Mouse (Mus musculus): Measurements from ENCODE around the gene Ippk. TPM values are rescaled to one million over a fixed set of nuclear protein-coding genes. Genes with fewer than 3 reads are reported as not detected.

Gene Ippk
- total RNA-seq (2014; fragmentation: Nextera tagmentation) (4.5 and 4.8 TPM in 2 replicates), total RNA-seq (2017) (15.8 and 15.9 TPM in 2 replicates), polyA plus RNA-seq (2012) (1.3 and 2.3 TPM in 2 replicates)

DNA sequence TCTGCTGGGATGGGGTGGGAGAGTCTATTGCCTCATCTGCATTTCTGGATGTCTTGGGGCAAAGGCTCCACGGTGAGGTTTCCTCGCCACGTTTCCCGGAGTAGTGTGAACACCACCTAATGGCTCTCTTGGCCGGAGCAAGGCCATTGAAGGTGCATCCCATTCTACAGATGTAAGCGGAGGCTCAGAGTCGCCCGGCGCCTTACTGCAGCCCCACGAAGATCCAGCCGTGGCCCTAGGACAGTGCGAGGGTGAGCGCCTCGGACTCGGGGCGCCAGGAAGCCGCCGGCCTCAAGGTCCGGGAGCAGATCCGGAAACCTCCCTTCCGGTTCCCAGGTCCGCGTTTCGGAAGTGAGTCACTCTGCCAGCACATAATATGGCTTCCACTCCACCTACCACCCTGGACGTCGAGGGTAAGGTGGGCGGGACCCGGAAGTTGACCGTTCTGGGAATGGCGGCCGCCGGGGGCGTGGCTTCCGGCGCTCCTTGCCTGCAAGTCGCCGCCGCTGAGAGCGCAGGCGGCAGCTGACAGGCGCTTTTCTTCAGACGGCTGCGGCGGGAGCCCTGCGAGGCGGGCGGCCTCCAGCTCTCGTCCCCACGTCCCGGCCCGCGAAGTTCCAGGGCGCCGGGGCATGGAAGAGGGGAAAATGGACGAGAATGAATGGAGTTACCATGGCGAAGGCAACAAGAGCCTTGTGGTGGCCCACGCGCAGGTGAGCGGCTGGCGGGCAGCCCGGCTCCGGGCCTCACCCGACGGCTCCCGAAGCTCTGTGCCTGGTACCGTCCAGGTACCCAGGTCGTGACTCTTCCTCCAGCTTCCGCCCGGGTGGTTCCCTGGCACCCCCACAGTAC, at the start of gene Ippk:
Gene Ippk (plus strand): TSS at position 496 of the 852 bp plus-strand sequence.
- H3K27me3 ChIP-seq (ENCODE audit: insufficient read depth, low read length), result peaks cover 6% of the 10 kb centered on the region
- H3K4me1 ChIP-seq (ENCODE audit: insufficient read depth, low read depth, low read length), result peaks cover 39% of the 10 kb centered on the region
- H3K4me3 ChIP-seq (ENCODE audit: low read depth, low read length), result peak within 1 kb of the TSS; percentile 97
- TF ChIP-seq CTCF (IDR thresholded peaks at IDR 0.05; ENCODE audit: low read depth, low read length) (no peak), TAL1 (conservative IDR thresholded peaks at IDR 0.05; ENCODE audit: low read depth, low read length) (no peak), GATA2 (IDR thresholded peaks at IDR 0.05; ENCODE audit: borderline replicate concordance, low read depth, low read length) (no peak), POLR2AphosphoS5 (IDR thresholded peaks at IDR 0.05; ENCODE audit: insufficient replicate concordance, low read depth, low read length) (no peak), GATA1 (IDR thresholded peaks at IDR 0.05; ENCODE audit: borderline replicate concordance, low read length) (no peak)
- H3K9me3 ChIP-seq (replicated peaks), result no peaks in the 10 kb centered on the region
- ATAC-seq (ENCODE audit: extremely low read depth, insufficient number of reproducible peaks, low FRiP score, poor library complexity, severe bottlenecking) (peak; percentile 100), DNase-seq (ENCODE audit: low spot score) (peak; percentile 96)
- H3K36me3 ChIP-seq (replicated peaks), result peaks cover 30% of the 10 kb centered on the region

DNA sequence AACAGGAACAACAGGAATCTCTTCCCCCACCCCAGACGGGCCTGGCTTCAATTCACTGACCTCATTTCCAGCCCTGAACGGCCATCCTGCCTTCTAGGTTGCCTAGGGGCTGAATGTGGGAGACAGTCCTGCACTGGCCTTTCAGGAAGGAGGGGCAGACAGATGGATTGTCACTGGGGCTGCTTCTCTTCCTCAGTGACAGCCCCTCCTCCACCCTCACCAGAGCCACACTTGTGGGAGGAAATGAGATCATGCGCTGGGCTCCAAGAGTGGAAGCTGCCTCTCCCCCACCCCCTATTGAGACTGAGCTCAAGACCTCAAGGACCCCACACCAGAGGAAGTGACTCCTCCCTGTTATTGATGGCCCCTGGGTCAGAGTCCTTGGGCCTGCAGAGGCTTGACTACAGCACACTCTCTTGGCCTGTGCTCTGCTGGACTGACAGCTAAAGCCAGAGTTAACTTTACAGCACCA, 49.6 kb upstream of the Ippk start:
- ATAC-seq (ENCODE audit: extremely low read depth, insufficient number of reproducible peaks, low FRiP score, poor library complexity, severe bottlenecking), result peak; percentile 57
- no peak overlapping the region for H3K4me3 ChIP-seq (ENCODE audit: low read depth, low read length)
- H3K4me1 ChIP-seq (ENCODE audit: insufficient read depth, low read depth, low read length), result 0 out of 2 replicates have a peak, but pooled peaks cover 2% of the 10 kb centered on the region
- TF ChIP-seq CTCF (IDR thresholded peaks at IDR 0.05; ENCODE audit: low read depth, low read length) (no peak), GATA2 (IDR thresholded peaks at IDR 0.05; ENCODE audit: borderline replicate concordance, low read depth, low read length) (no peak), POLR2AphosphoS5 (IDR thresholded peaks at IDR 0.05; ENCODE audit: insufficient replicate concordance, low read depth, low read length) (no peak), TAL1 (conservative IDR thresholded peaks at IDR 0.05; ENCODE audit: low read depth, low read length) (no peak), GATA1 (IDR thresholded peaks at IDR 0.05; ENCODE audit: borderline replicate concordance, low read length) (no peak)
- no peak for DNase-seq (ENCODE audit: low spot score)
- H3K36me3 ChIP-seq (replicated peaks), result peaks cover 89% of the 10 kb centered on the region
- H3K27me3 ChIP-seq (ENCODE audit: insufficient read depth, low read length), result no peaks in the 10 kb centered on the region
- no peaks in the 10 kb centered on the region for H3K9me3 ChIP-seq (replicated peaks)

DNA sequence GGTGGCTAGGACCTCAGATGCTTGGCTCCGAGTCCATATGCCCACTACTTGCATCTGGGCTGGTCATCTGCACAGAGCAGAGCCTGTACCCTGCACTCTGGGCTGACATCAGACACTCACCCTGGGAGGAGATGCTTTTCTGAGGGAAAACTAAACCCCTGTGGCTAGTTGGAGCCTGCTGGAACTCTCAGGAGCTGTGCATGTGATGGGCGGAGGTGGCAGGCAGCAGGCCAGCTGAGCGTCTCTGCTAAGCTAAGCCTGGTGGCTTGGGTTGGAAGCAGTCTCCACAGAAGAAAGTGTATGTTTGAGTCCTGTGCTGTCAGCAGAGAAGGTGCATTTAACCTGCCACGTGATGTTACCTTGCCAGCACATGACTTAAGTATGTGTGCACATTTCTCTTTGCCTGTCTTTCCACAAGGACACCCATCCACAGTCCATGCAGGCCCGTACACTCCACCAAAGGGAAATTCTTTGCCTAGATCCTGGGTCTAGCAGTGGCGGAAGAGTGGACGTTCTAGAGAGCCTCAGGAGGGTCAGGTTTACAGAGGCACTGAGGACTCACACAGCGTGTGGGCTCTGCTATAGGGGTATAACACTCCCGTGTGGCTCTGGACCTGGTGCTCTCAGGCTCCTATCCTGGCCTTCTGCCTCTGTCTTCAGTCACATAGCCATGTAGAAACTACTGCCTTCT, 48.5 kb upstream of the Ippk start:
- no peaks in the 10 kb centered on the region for H3K9me3 ChIP-seq (replicated peaks)
- no peak for TF ChIP-seq CTCF (IDR thresholded peaks at IDR 0.05; ENCODE audit: low read depth, low read length)
- TF ChIP-seq POLR2AphosphoS5 (IDR thresholded peaks at IDR 0.05; ENCODE audit: insufficient replicate concordance, low read depth, low read length), result no peak
- TF ChIP-seq GATA1 (IDR thresholded peaks at IDR 0.05; ENCODE audit: borderline replicate concordance, low read length), result no peak
- TF ChIP-seq GATA2 (IDR thresholded peaks at IDR 0.05; ENCODE audit: borderline replicate concordance, low read depth, low read length), result no peak
- no peak for TF ChIP-seq TAL1 (conservative IDR thresholded peaks at IDR 0.05; ENCODE audit: low read depth, low read length)
- peaks cover 92% of the 10 kb centered on the region for H3K36me3 ChIP-seq (replicated peaks)
- H3K27me3 ChIP-seq (ENCODE audit: insufficient read depth, low read length), result no peaks in the 10 kb centered on the region
- H3K4me1 ChIP-seq (ENCODE audit: insufficient read depth, low read depth, low read length), result 0 out of 2 replicates have a peak, but pooled peaks cover 2% of the 10 kb centered on the region
- no peak for DNase-seq (ENCODE audit: low spot score)
- H3K4me3 ChIP-seq (ENCODE audit: low read depth, low read length), result no peak overlapping the region
- no peak for ATAC-seq (ENCODE audit: extremely low read depth, insufficient number of reproducible peaks, low FRiP score, poor library complexity, severe bottlenecking)

DNA sequence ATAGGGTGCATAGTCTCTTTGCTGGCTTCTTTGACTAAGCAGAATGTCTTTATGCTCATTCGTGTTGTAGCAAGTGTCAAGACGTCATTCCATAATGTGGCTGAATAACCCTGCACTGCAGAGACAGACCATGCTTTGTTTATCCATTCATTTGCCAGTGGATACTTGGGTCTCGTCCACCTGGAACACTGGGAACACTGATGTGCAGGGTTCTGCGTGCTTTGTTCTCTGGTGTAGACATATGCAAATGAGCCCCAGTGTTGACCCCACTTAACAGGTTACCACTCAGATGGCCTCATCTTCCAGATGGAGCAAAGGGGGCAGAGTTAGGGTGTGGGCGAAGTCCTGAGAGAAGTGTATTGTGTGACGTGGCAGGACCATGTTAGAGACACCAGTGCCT, 46.7 kb upstream of the Ippk start:
- DNase-seq (ENCODE audit: low spot score), result no peak
- H3K4me3 ChIP-seq (ENCODE audit: low read depth, low read length), result no peak overlapping the region
- H3K4me1 ChIP-seq (ENCODE audit: insufficient read depth, low read depth, low read length), result 0 out of 2 replicates have a peak, but pooled peaks cover 2% of the 10 kb centered on the region
- H3K9me3 ChIP-seq (replicated peaks), result no peaks in the 10 kb centered on the region
- TF ChIP-seq GATA2 (IDR thresholded peaks at IDR 0.05; ENCODE audit: borderline replicate concordance, low read depth, low read length), result no peak
- peaks cover 95% of the 10 kb centered on the region for H3K36me3 ChIP-seq (replicated peaks)
- no peak for ATAC-seq (ENCODE audit: extremely low read depth, insufficient number of reproducible peaks, low FRiP score, poor library complexity, severe bottlenecking)
- no peaks in the 10 kb centered on the region for H3K27me3 ChIP-seq (ENCODE audit: insufficient read depth, low read length)

DNA sequence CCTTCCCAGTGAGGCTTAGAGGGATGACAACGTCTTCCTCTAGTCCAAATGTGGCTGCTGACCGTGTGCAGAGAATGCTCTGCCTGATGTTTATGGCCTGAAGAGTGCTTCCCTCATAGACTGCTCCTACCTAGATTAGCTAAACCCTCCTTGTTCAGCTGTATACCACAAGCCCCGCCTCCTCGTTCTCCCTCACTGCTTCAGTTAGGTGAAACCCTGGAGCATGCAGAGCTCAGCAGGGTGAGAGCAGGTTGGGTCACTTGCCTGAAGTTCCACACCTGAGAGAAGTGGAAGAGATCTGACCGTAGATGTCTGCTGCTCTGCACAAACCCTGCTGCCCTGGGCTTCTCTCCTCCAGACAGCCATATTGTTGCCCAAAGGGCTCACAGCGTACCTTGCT, 46.3 kb upstream of the Ippk start:
- ATAC-seq (ENCODE audit: extremely low read depth, insufficient number of reproducible peaks, low FRiP score, poor library complexity, severe bottlenecking) (no peak), DNase-seq (ENCODE audit: low spot score) (no peak)
- 0 out of 2 replicates have a peak, but pooled peaks cover 2% of the 10 kb centered on the region for H3K4me1 ChIP-seq (ENCODE audit: insufficient read depth, low read depth, low read length)
- H3K9me3 ChIP-seq (replicated peaks), result no peaks in the 10 kb centered on the region
- H3K4me3 ChIP-seq (ENCODE audit: low read depth, low read length), result no peak overlapping the region
- TF ChIP-seq GATA1 (IDR thresholded peaks at IDR 0.05; ENCODE audit: borderline replicate concordance, low read length), result no peak
- peaks cover 95% of the 10 kb centered on the region for H3K36me3 ChIP-seq (replicated peaks)
- no peaks in the 10 kb centered on the region for H3K27me3 ChIP-seq (ENCODE audit: insufficient read depth, low read length)

DNA sequence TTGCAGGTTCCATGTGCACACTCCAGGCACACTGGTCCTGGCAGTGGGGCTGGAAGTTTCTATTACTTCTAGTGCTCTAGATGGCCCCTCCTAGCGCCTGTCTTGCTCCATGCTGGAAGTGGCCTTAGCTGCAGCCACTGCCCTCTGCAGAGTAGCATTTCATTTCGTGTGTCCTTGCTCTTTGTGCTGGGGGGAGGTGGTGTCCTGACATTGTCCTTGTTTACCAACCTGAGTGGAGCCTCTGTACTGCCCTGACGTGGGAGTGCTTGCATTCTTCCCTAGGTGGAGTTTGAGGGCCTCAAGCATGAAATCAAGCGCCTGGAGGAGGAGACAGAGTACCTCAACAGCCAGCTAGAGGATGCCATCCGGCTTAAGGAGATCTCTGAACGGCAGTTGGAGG, 43.4 kb upstream of the Ippk start:
- no peak for ATAC-seq (ENCODE audit: extremely low read depth, insufficient number of reproducible peaks, low FRiP score, poor library complexity, severe bottlenecking)
- H3K4me3 ChIP-seq (ENCODE audit: low read depth, low read length), result no peak overlapping the region
- H3K9me3 ChIP-seq (replicated peaks), result no peaks in the 10 kb centered on the region
- TF ChIP-seq CTCF (IDR thresholded peaks at IDR 0.05; ENCODE audit: low read depth, low read length) (no peak), TAL1 (conservative IDR thresholded peaks at IDR 0.05; ENCODE audit: low read depth, low read length) (no peak), POLR2AphosphoS5 (IDR thresholded peaks at IDR 0.05; ENCODE audit: insufficient replicate concordance, low read depth, low read length) (no peak), GATA1 (IDR thresholded peaks at IDR 0.05; ENCODE audit: borderline replicate concordance, low read length) (no peak), GATA2 (IDR thresholded peaks at IDR 0.05; ENCODE audit: borderline replicate concordance, low read depth, low read length) (no peak)
- H3K4me1 ChIP-seq (ENCODE audit: insufficient read depth, low read depth, low read length), result no peaks in the 10 kb centered on the region
- no peaks in the 10 kb centered on the region for H3K27me3 ChIP-seq (ENCODE audit: insufficient read depth, low read length)
- DNase-seq (ENCODE audit: low spot score), result no peak
- peaks cover 96% of the 10 kb centered on the region for H3K36me3 ChIP-seq (replicated peaks)

Measured in G1E (cell line).